Mouse (Mus musculus): ENCODE measurements around the gene Reps1.

The Reps1 gene

GRCm38 (mm10) chr10:18139615-18140014 is 84.0 kb downstream of the Reps1 start:
- no peak for DNase-seq (ENCODE audit: low read depth)

GRCm38 (mm10) chr10:18141389-18141788 is 85.7 kb downstream of the Reps1 start:
- no peak for DNase-seq (ENCODE audit: low read depth)

- DNase-seq (ENCODE audit: low read depth) = no peak
These were observed 86.6 kb downstream of the Reps1 start for GRCm38 (mm10) chr10:18142231-18142630.

- no peak for DNase-seq (ENCODE audit: low read depth)
These were observed 91.6 kb downstream of the Reps1 start for GRCm38 (mm10) chr10:18147224-18147623.

- no peak for DNase-seq (ENCODE audit: low read depth)
These were observed 106.8 kb downstream of the Reps1 start for GRCm38 (mm10) chr10:18162435-18162971.
